Mouse (Mus musculus): ENCODE data around the gene Prdm12.
"Not testable (repeated sequence)": the region's sequence is repeated elsewhere in the genome, so short reads cannot be mapped to it uniquely, and the experiment has no call there.

Prdm12 gene

GRCm38 (mm10) chr2:31641929-31642328 is 2.1 kb downstream of the Prdm12 start:
- DNase-seq (ENCODE audit: low spot score in 2 of 2), result no peak

- DNase-seq (ENCODE audit: low spot score in 2 of 2), result peak; percentile 77 to 79
Measured at GRCm38 (mm10) chr2:31653971-31654853, 14.4 kb downstream of the Prdm12 start.

- peak; percentile 32 to 41 for DNase-seq (ENCODE audit: low spot score in 2 of 2)
Measured at GRCm38 (mm10) chr2:31654854-31655559, 15.2 kb downstream of the Prdm12 start.

- no peak for DNase-seq (ENCODE audit: low spot score in 2 of 2)
Measured at GRCm38 (mm10) chr2:31656374-31656773, 16.5 kb downstream of the Prdm12 start.

GRCm38 (mm10) chr2:31662939-31663803 is 23.3 kb downstream of the Prdm12 start:
- DNase-seq (ENCODE audit: low spot score in 2 of 2), result no peak

- no peak for DNase-seq (ENCODE audit: low spot score in 2 of 2)
Measured at GRCm38 (mm10) chr2:31663804-31664180, 24.0 kb downstream of the Prdm12 start.

GRCm38 (mm10) chr2:31667332-31667731 is 27.5 kb downstream of the Prdm12 start:
- no peak for DNase-seq (ENCODE audit: low spot score in 2 of 2)

GRCm38 (mm10) chr2:31670551-31671035 is 30.8 kb downstream of the Prdm12 start, which contains the start of gene Exosc2:
Gene Exosc2, plus strand, starts transcription at chr2:31670715.
- DNase-seq (ENCODE audit: low spot score in 2 of 2), result peak; percentile 86 to 91

GRCm38 (mm10) chr2:31678641-31679040 is 38.8 kb downstream of the Prdm12 start:
- no peak for DNase-seq (ENCODE audit: low spot score in 2 of 2)

- not testable (repeated sequence) for DNase-seq (ENCODE audit: low spot score in 2 of 2)
Measured at GRCm38 (mm10) chr2:31681051-31681707, 41.3 kb downstream of the Prdm12 start.

- DNase-seq (ENCODE audit: low spot score in 2 of 2), result no peak
Measured at GRCm38 (mm10) chr2:31681731-31682235, 41.9 kb downstream of the Prdm12 start.

- peak; percentile 23 to 26 for DNase-seq (ENCODE audit: low spot score in 2 of 2)
Measured at GRCm38 (mm10) chr2:31683666-31684065, 43.8 kb downstream of the Prdm12 start.

- DNase-seq (ENCODE audit: low spot score in 2 of 2), result peak; percentile 96 to 98
Measured at GRCm38 (mm10) chr2:31688074-31688925, 48.5 kb downstream of the Prdm12 start, which contains the start of gene Abl1. Gene Abl1, plus strand, starts transcription at chr2:31688376.

GRCm38 (mm10) chr2:31689045-31689444 is 49.2 kb downstream of the Prdm12 start:
- no peak for DNase-seq (ENCODE audit: low spot score in 2 of 2)

GRCm38 (mm10) chr2:31690063-31690462 is 50.2 kb downstream of the Prdm12 start:
- no peak for DNase-seq (ENCODE audit: low spot score in 2 of 2)

- no peak for DNase-seq (ENCODE audit: low spot score in 2 of 2)
Measured at GRCm38 (mm10) chr2:31698209-31698608, 58.4 kb downstream of the Prdm12 start.

- DNase-seq (ENCODE audit: low spot score in 2 of 2), result no peak
Measured at GRCm38 (mm10) chr2:31700545-31701446, 61.0 kb downstream of the Prdm12 start.

GRCm38 (mm10) chr2:31703226-31703625 is 63.4 kb downstream of the Prdm12 start:
- no peak for DNase-seq (ENCODE audit: low spot score in 2 of 2)

All from right cerebral cortex, postnatal 36 days (tissue).